Mouse (Mus musculus) lung, adult 2 months (tissue): Measurements from ENCODE around the gene Pex10. TPM values are rescaled to one million over a fixed set of nuclear protein-coding genes. Genes with fewer than 3 reads are reported as not detected.

Experiments used
- DNase-seq: peaks from one replicate; pipeline ENCODE4 v3.0.0; 2022
- H3K4me1 ChIP-seq: fragments of 200-500 bp; 2 replicates; pipeline ENCODE4 v1.6.1; 2011; ENCODE audit warnings: low read length; ENCODE audit not compliant: control insufficient read depth, insufficient read depth
- H3K4me3 ChIP-seq: fragments of 200-500 bp; replicated peaks from 2 replicates; pipeline ENCODE3; 2011; ENCODE audit warnings: low read depth, mild to moderate bottlenecking, control low read depth, low read length; ENCODE audit errors: extremely low read depth
- CTCF ChIP-seq: fragments of 200-500 bp; IDR thresholded peaks from 2 replicates; pipeline ENCODE4 v1.5.1; 2011; ENCODE audit warnings: mild to moderate bottlenecking, low read length, control low read depth; ENCODE audit not compliant: insufficient read depth
- POLR2A ChIP-seq: fragments of 200-500 bp; IDR thresholded peaks from 2 replicates; pipeline ENCODE4 v1.6.1; 2011; ENCODE audit warnings: low read depth, mild to moderate bottlenecking, control low read depth, low read length, borderline replicate concordance; ENCODE audit errors: extremely low read depth
- WGBS: fragments of 180-500 bp; shearing (Covaris S2); methylation state at CpG from one replicate; pipeline ENCODE4 v1.1.7; 2018; 5-methylcytosine and 5-hydroxymethylcytosine counted together
- polyA plus RNA-seq: library from polyadenylated mRNA; depleted of rRNA; stranded (reverse); fragments of >200 nt; gene quantifications from 2 replicates; pipeline ENCODE4 v1.2.3, GENCODE M21; 2012

Gene Pex10
- polyA plus RNA-seq, 1 experiment, result 20.8 TPM

GRCm38 (mm10) chr4:155058325-155058724 lies 8.5 kb upstream of the Pex10 start:
- Histone ChIP-seq H3K4me1 (no peaks in the 10 kb centered on the region), H3K4me3 (no peak overlapping the region)
- 43% methylated on average over 10 of the region's 10 CpGs for WGBS
- no peak for DNase-seq
- TF ChIP-seq CTCF (no peak), POLR2A (no peak)

GRCm38 (mm10) chr4:155063895-155064294 lies 2.9 kb upstream of the Pex10 start:
- 41% methylated on average over 3 of the region's 3 CpGs for WGBS
- peak; percentile 46 for DNase-seq
- Histone ChIP-seq H3K4me1 (peaks cover 8% of the 10 kb centered on the region; the same call in 1 of the 2 replicates), H3K4me3 (no peak overlapping the region)
- TF ChIP-seq CTCF, result no peak
- TF ChIP-seq POLR2A, result no peak

- H3K4me3 ChIP-seq, result no peak overlapping the region
- no peak for DNase-seq
- peaks cover 8% of the 10 kb centered on the region; the same call in 1 of the 2 replicates for H3K4me1 ChIP-seq
- TF ChIP-seq CTCF (0 out of 2 replicates have a peak, but pooled peaks have one; percentile 3), POLR2A (no peak)
- 58% methylated on average over 2 of the region's 2 CpGs for WGBS
Observed at GRCm38 (mm10) chr4:155064474-155064873, 2.3 kb upstream of the Pex10 start.

GRCm38 (mm10) chr4:155065970-155066833 lies 614 bp upstream of the Pex10 start:
- peaks cover 8% of the 10 kb centered on the region; the same call in 1 of the 2 replicates for H3K4me1 ChIP-seq
- WGBS, result 2% methylated on average over 15 of the region's 15 CpGs
- H3K4me3 ChIP-seq, result peak overlapping the region; percentile 47
- TF ChIP-seq POLR2A, result no peak
- TF ChIP-seq CTCF, result peak; percentile 41; the same call in 1 of the 2 replicates
- DNase-seq, result peak; percentile 83

- 90% methylated on average over 20 of the region's 20 CpGs for WGBS
- TF ChIP-seq POLR2A (no peak), CTCF (no peak)
- DNase-seq, result no peak
- peaks cover 8% of the 10 kb centered on the region; the same call in 1 of the 2 replicates for H3K4me1 ChIP-seq
- H3K4me3 ChIP-seq, result no peak overlapping the region
Observed at GRCm38 (mm10) chr4:155068357-155068972, 1.6 kb downstream of the Pex10 start.

GRCm38 (mm10) chr4:155069191-155069590 lies 2.4 kb downstream of the Pex10 start:
- Histone ChIP-seq H3K4me1 (peaks cover 8% of the 10 kb centered on the region; the same call in 1 of the 2 replicates), H3K4me3 (no peak overlapping the region)
- WGBS, result 72% methylated on average over 6 of the region's 6 CpGs
- DNase-seq, result no peak
- peak; percentile 22; the same call in 1 of the 2 replicates for TF ChIP-seq CTCF
- no peak for TF ChIP-seq POLR2A

- no peak for DNase-seq
- no peak for TF ChIP-seq POLR2A
- no peak for TF ChIP-seq CTCF
- 91% methylated on average over 13 of the region's 13 CpGs for WGBS
- Histone ChIP-seq H3K4me1 (peaks cover 8% of the 10 kb centered on the region; the same call in 1 of the 2 replicates), H3K4me3 (no peak overlapping the region)
Observed at GRCm38 (mm10) chr4:155070199-155070598, 3.4 kb downstream of the Pex10 start.

GRCm38 (mm10) chr4:155070921-155071320 lies 4.1 kb downstream of the Pex10 start:
- TF ChIP-seq CTCF, result no peak
- TF ChIP-seq POLR2A, result no peak
- no peak for DNase-seq
- H3K4me3 ChIP-seq, result no peak overlapping the region
- H3K4me1 ChIP-seq, result peaks cover 8% of the 10 kb centered on the region; the same call in 1 of the 2 replicates
- WGBS, result 72% methylated on average over 5 of the region's 5 CpGs

GRCm38 (mm10) chr4:155074418-155074817 lies 7.6 kb downstream of the Pex10 start:
- H3K4me1 ChIP-seq, result no peaks in the 10 kb centered on the region
- DNase-seq, result no peak
- TF ChIP-seq CTCF (no peak), POLR2A (no peak)
- H3K4me3 ChIP-seq, result no peak overlapping the region
- WGBS, result 67% methylated on average over 9 of the region's 9 CpGs
